Mouse (Mus musculus) stomach, postnatal 0 days (tissue): Measurements from ENCODE around the gene Ltn1.

Experiments used
- CTCF ChIP-seq: IDR thresholded peaks from 2 replicates; pipeline ENCODE4 v1.5.1; 2016; ENCODE audit warnings: antibody characterized with exemption, low read depth, mild to moderate bottlenecking, moderate library complexity
- EP300 ChIP-seq: optimal IDR thresholded peaks from 2 replicates; pipeline ENCODE3; 2016; ENCODE audit warnings: antibody characterized with exemption

- TF ChIP-seq CTCF, result no peak
- no peak for TF ChIP-seq EP300
Observed at GRCm38 (mm10) chr16:87443245-87443644, 10.8 kb upstream of the Ltn1 start.
